Mouse (Mus musculus) liver, embryonic 14.5 days (tissue): ENCODE measurements around the gene Adamts16.

Experiments
- CTCF ChIP-seq: IDR thresholded peaks from 2 replicates; pipeline ENCODE4 v1.5.1; 2016; ENCODE audit warnings: antibody characterized with exemption, low read depth, control low read depth
- EP300 ChIP-seq: IDR thresholded peaks from 2 replicates; pipeline ENCODE4 v1.6.1; 2016; ENCODE audit warnings: antibody characterized with exemption, low read depth

GRCm38 (mm10) chr13:70733206-70733605, 108.4 kb downstream of the Adamts16 start:
- TF ChIP-seq EP300: no peak
- TF ChIP-seq CTCF: no peak
